Mouse (Mus musculus) layer of hippocampus, adult 11-12 months (tissue): ENCODE data around the gene Adcy3.
A peak's percentile ranks its signal among the peaks of the same experiment; 100 is the strongest.
"Not testable (repeated sequence)": the region's sequence is repeated elsewhere in the genome, so short reads cannot be mapped to it uniquely, and the experiment has no call there.

ENCODE experiments used
- DNase-seq: peaks from one replicate; pipeline ENCODE4 v3.0.0; 2022; ENCODE audit warnings: low spot score

Adcy3 gene

DNA sequence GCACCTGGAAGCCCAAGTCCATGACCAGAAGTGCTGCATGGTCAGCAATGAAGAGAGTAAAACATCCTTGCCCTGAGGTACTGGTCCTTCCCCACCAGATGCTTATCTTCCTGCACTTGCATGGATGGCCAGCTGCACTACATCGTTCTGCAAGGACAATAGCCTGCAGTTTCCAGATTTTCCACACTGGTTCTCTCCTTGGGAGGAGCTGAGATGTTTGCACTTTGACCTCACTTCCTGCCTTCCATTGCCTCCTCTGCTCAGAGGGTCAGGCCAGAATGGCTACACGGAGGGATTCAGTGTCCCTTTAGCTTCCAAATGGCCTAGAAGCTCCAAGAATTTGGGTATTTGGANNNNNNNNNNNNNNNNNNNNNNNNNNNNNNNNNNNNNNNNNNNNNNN, 51.7 kb downstream of the Adcy3 start:
- DNase-seq = no peak

- DNase-seq = no peak
Measured at GRCm38 (mm10) chr12:4188171-4189059, 55.5 kb downstream of the Adcy3 start.

- no peak for DNase-seq
Measured at GRCm38 (mm10) chr12:4189060-4189447, 56.2 kb downstream of the Adcy3 start.

GRCm38 (mm10) chr12:4192514-4192913, 59.6 kb downstream of the Adcy3 start:
- no peak for DNase-seq

GRCm38 (mm10) chr12:4193025-4193740, 60.3 kb downstream of the Adcy3 start:
- no peak for DNase-seq

DNA sequence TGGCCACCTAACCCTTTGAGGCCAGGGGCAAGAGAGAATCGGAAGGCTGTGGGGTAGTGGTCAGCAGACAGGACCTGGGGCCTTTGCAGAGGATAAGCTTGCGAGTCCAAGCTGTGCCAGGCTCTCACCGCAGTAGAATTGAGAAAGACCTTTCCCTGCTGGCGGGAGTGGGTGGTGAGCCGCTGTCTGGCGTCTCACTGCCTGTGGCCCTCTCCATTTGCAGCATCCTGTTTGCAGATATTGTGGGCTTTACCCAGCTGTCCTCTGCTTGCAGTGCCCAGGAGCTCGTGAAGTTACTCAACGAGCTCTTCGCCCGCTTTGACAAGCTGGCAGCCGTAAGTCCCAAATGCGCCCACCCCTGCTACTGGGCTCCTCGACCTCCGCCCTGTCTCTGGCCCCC, 61.7 kb downstream of the Adcy3 start:
- peak; percentile 45 for DNase-seq

GRCm38 (mm10) chr12:4198702-4199101, 65.8 kb downstream of the Adcy3 start:
- no peak for DNase-seq

DNA sequence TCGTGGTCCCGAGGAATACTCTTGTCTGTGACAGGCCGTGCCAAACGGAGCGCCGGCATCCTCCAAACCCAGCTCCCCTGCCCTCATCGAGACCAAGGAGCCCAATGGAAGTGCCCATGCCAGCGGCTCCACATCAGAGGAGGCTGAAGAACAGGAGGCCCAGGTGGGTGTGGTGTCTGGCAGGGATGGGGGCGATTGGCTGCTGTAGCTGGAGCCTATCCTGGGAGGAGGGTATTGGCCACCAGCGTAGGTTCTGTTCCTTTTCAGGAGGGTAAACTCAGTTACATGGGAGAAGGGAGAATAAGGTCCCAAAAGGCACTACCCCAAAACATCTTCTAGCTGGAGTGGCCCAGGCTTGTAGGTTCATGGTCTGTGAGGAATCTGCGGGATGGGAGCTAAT, 66.4 kb downstream of the Adcy3 start:
- no peak for DNase-seq

DNA sequence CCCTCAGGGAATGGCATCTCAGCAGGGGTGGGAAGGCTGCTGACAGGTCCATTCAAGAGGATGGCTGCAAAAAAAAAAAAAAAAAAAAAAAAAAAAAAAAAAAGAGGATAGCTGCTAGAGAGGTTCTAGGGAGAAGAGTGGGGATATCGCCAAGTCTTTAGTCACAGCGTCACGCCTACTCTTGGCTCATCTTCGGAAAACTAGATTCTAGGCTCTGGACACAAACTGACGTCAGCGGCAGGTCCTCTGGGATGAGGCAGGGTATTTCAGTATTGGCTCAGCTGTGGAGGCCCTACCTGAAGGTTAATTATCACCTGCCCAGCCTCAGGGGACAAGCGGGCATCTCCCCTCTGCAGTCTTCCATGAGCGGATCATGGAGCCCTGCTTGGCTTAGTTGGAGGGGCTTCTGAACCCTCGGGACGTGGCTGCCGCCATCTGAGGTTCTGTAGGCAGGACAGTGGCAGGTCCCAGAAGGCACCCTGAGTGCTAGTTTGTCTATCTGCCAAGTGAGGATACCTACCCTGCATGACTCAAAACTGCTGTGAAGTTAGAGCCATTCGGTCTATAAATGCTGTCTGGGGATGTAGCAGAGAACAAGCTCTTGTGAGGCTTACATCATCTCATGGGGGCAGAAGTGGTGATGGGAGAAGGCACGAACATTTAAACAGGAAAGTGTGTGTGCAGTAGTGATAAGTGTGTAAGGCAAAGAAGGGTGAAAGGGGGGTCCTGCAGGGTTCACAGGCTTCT, 68.7 kb downstream of the Adcy3 start:
- DNase-seq = peak; percentile 55

GRCm38 (mm10) chr12:4202206-4202605, 69.3 kb downstream of the Adcy3 start:
- no peak for DNase-seq

GRCm38 (mm10) chr12:4206106-4206505, 73.2 kb downstream of the Adcy3 start:
- DNase-seq = no peak

GRCm38 (mm10) chr12:4208405-4209133, 75.7 kb downstream of the Adcy3 start:
- peak; percentile 80 for DNase-seq

- DNase-seq = no peak
Measured at GRCm38 (mm10) chr12:4209196-4209595, 76.3 kb downstream of the Adcy3 start.

- DNase-seq = no peak
Measured at GRCm38 (mm10) chr12:4211174-4211573, 78.3 kb downstream of the Adcy3 start.

DNA sequence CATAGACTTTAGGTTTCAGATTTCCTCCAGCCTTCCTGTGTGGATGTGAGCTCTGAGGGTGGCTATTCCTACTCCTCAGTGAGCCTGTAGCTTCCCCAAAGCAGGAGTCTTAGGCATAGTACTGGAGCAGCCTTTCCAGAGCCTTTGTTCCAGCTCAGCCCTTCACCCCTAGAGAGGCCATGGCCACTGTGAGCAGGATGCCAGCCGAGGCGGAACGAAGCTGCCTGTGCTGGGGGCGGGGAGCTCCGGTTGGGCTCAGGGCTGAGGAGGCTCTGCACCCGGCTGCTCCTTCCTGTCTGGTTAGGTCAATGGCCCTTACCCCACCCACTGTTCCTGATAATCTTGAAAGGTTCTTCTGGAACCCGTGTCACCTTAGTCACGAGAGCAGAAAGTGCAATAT, 80.0 kb downstream of the Adcy3 start:
- DNase-seq = no peak

GRCm38 (mm10) chr12:4230156-4230555, 97.3 kb downstream of the Adcy3 start:
- DNase-seq = no peak

DNA sequence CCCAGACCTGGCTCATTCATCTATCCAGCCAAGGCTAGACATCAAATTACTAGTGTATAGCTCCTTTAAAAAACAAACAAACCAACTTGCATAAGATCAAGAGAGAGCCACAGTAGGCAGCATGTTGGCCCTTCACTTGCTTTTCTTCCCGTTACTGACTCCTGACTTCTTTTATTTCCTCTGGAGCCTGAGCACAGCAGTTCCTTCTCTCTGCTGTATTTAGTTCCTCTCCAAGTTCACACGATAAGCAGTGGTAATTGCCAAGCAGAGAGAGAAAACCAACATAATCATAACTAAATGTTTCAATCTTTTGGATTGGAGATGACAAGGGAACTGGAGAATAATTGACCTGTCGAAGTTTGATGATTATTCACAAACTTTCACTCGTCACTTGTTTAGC, 99.9 kb downstream of the Adcy3 start:
- no peak for DNase-seq

GRCm38 (mm10) chr12:4233572-4234508, 100.9 kb downstream of the Adcy3 start, which contains the start of the genes Ptrhd1 and Cenpo:
Ptrhd1 (plus strand) TSS chr12:4234027.
Cenpo (minus strand) TSS chr12:4234294.
- DNase-seq = peak; percentile 97

GRCm38 (mm10) chr12:4237481-4237880, 104.6 kb downstream of the Adcy3 start:
- DNase-seq = no peak

- DNase-seq = not testable (repeated sequence)
Measured at GRCm38 (mm10) chr12:4240281-4240680, 107.4 kb downstream of the Adcy3 start.

- no peak for DNase-seq
Measured at GRCm38 (mm10) chr12:4243805-4244204, 110.9 kb downstream of the Adcy3 start.
